Mouse (Mus musculus) stomach, postnatal 0 days (tissue): ENCODE data around the gene Gcm2. TPM values are rescaled to one million over a fixed set of nuclear protein-coding genes. Genes with fewer than 3 reads are reported as not detected.
A peak's percentile ranks its signal among the peaks of the same experiment; 100 is the strongest.

ENCODE experiments used
- ATAC-seq: fragments of 200-750 bp; cut with Nextera tagmentation; 2 replicates; pipeline ENCODE4 v1.8.0; 2017; ENCODE audit not compliant: low FRiP score, low TSS enrichment
- DNase-seq: peaks from one replicate; pipeline ENCODE4 v3.0.0-alpha.2; 2016; ENCODE audit warnings: low spot score
- H3K27ac ChIP-seq: fragments of 300-500 bp; sonication (generic); replicated peaks from 2 replicates; pipeline ENCODE4 v1.5.1; 2014; ENCODE audit warnings: mild to moderate bottlenecking, control low read depth
- H3K27me3 ChIP-seq: fragments of 300-500 bp; sonication (generic); 2 replicates; pipeline ENCODE4 v1.6.1; 2014; ENCODE audit warnings: low read length; ENCODE audit not compliant: control insufficient read depth, insufficient read depth
- H3K36me3 ChIP-seq: fragments of 300-500 bp; sonication (generic); 2 replicates; pipeline ENCODE4 v1.6.1; 2014; ENCODE audit warnings: low read length, mixed read lengths; ENCODE audit not compliant: control insufficient read depth, insufficient read depth
- H3K4me1 ChIP-seq: fragments of 300-500 bp; sonication (generic); replicated peaks from 2 replicates; pipeline ENCODE4 v1.6.1; 2014; ENCODE audit warnings: antibody characterized with exemption; ENCODE audit not compliant: control insufficient read depth, insufficient read depth
- H3K4me2 ChIP-seq: fragments of 300-500 bp; sonication (generic); replicated peaks from 2 replicates; pipeline ENCODE4 v1.6.1; 2014; ENCODE audit warnings: low read depth, mild to moderate bottlenecking, control low read depth, moderate library complexity
- H3K4me3 ChIP-seq: fragments of 300-500 bp; sonication (generic); 2 replicates; pipeline ENCODE4 v1.5.1; 2014; ENCODE audit warnings: low read depth, low read length, control low read depth
- H3K9ac ChIP-seq: fragments of 300-500 bp; sonication (generic); 2 replicates; pipeline ENCODE4 v1.6.1; 2014; ENCODE audit warnings: mild to moderate bottlenecking, low read length, control low read depth, mixed read lengths
- H3K9me3 ChIP-seq: fragments of 300-500 bp; sonication (generic); 2 replicates; pipeline ENCODE4 v1.6.1; 2016; ENCODE audit warnings: low read length; ENCODE audit not compliant: control insufficient read depth
- CTCF ChIP-seq: IDR thresholded peaks from 2 replicates; pipeline ENCODE4 v1.5.1; 2016; ENCODE audit warnings: antibody characterized with exemption, low read depth, mild to moderate bottlenecking, moderate library complexity
- EP300 ChIP-seq: optimal IDR thresholded peaks from 2 replicates; pipeline ENCODE3; 2016; ENCODE audit warnings: antibody characterized with exemption
- WGBS: fragments of 180-500 bp; shearing (Covaris S2); extraction: QIAGEN DNeasy Blood & Tissue Kit; methylation state at CpG from one replicate; pipeline ENCODE4 v1.1.7; 2014; 5-methylcytosine and 5-hydroxymethylcytosine counted together
- polyA plus RNA-seq: library from polyadenylated mRNA; unstranded; fragments of >200 nt; fragmentation: Nextera tagmentation; extraction: Ambion mirVana; gene quantifications from 2 replicates; pipeline ENCODE4 v1.2.1, GENCODE M21; 2015

Gcm2 gene
- polyA plus RNA-seq, 1 experiment from 2014 or later = not detected

GRCm38 (mm10) chr13:41129061-41129460, 18.2 kb upstream of the Gcm2 start:
- TF ChIP-seq CTCF (no peak), EP300 (no peak)
- Histone ChIP-seq H3K4me1 (no peaks in the 10 kb centered on the region), H3K4me3 (no peak overlapping the region), H3K9ac (no peak overlapping the region), H3K27me3 (no peaks in the 10 kb centered on the region), H3K27ac (no peak overlapping the region), H3K9me3 (no peaks in the 10 kb centered on the region), H3K4me2 (no peak overlapping the region), H3K36me3 (no peaks in the 10 kb centered on the region)
- WGBS = 83% methylated on average over 8 of the region's 8 CpGs
- ATAC-seq (no peak), DNase-seq (no peak)

- no peaks in the 10 kb centered on the region for H3K27me3 ChIP-seq
- H3K36me3 ChIP-seq = no peaks in the 10 kb centered on the region
- no peak for TF ChIP-seq CTCF
- no peak for TF ChIP-seq EP300
- DNase-seq (no peak), ATAC-seq (no peak)
- no peaks in the 10 kb centered on the region for H3K9me3 ChIP-seq
- WGBS = 84% methylated on average over 8 of the region's 8 CpGs
- H3K27ac ChIP-seq = no peak overlapping the region
- H3K4me2 ChIP-seq = no peak overlapping the region
- no peak overlapping the region for H3K4me3 ChIP-seq
- H3K9ac ChIP-seq = no peak overlapping the region
- H3K4me1 ChIP-seq = no peaks in the 10 kb centered on the region
Measured at GRCm38 (mm10) chr13:41128326-41128725, 17.5 kb upstream of the Gcm2 start.

GRCm38 (mm10) chr13:41123666-41124225, 12.9 kb upstream of the Gcm2 start:
- 84% methylated on average over 6 of the region's 6 CpGs for WGBS
- Histone ChIP-seq H3K4me1 (no peaks in the 10 kb centered on the region), H3K36me3 (no peaks in the 10 kb centered on the region), H3K9ac (no peak overlapping the region), H3K4me2 (no peak overlapping the region), H3K4me3 (no peak overlapping the region), H3K9me3 (no peaks in the 10 kb centered on the region), H3K27me3 (no peaks in the 10 kb centered on the region), H3K27ac (no peak overlapping the region)
- ATAC-seq = no peak
- no peak for TF ChIP-seq CTCF
- no peak for TF ChIP-seq EP300
- DNase-seq = no peak

- TF ChIP-seq EP300 (no peak), CTCF (no peak)
- H3K9ac ChIP-seq = no peak overlapping the region
- H3K4me1 ChIP-seq = no peaks in the 10 kb centered on the region
- no peaks in the 10 kb centered on the region for H3K36me3 ChIP-seq
- ATAC-seq (no peak), DNase-seq (no peak)
- H3K4me3 ChIP-seq = no peak overlapping the region
- no peaks in the 10 kb centered on the region for H3K9me3 ChIP-seq
- 39% methylated on average over 9 of the region's 9 CpGs for WGBS
- no peak overlapping the region for H3K27ac ChIP-seq
- no peaks in the 10 kb centered on the region for H3K27me3 ChIP-seq
- no peak overlapping the region for H3K4me2 ChIP-seq
Measured at GRCm38 (mm10) chr13:41119152-41119945, 8.5 kb upstream of the Gcm2 start.

- Histone ChIP-seq H3K4me2 (peak within 1 kb of the TSS; percentile 38), H3K9me3 (no peaks in the 10 kb centered on the region), H3K4me1 (no peaks in the 10 kb centered on the region), H3K36me3 (no peaks in the 10 kb centered on the region), H3K9ac (no peak within 1 kb of the TSS), H3K27ac (no peak within 1 kb of the TSS), H3K4me3 (no peak within 1 kb of the TSS), H3K27me3 (no peaks in the 10 kb centered on the region)
- TF ChIP-seq EP300 (no peak), CTCF (no peak)
- ATAC-seq = 0 out of 2 replicates have a peak, but pooled peaks have one; percentile 42
- 31% methylated on average over 14 of the region's 14 CpGs for WGBS
- peak; percentile 44 for DNase-seq
Measured at GRCm38 (mm10) chr13:41113940-41114339, 3.1 kb upstream of the Gcm2 start, which contains the start of gene Sycp2l. Sycp2l (plus strand) TSS chr13:41114307.

GRCm38 (mm10) chr13:41105541-41105940, 5.3 kb downstream of the Gcm2 start:
- H3K4me1 ChIP-seq = no peaks in the 10 kb centered on the region
- H3K9me3 ChIP-seq = no peaks in the 10 kb centered on the region
- 92% methylated on average over 13 of the region's 13 CpGs for WGBS
- no peak for ATAC-seq
- TF ChIP-seq CTCF (no peak), EP300 (no peak)
- H3K27me3 ChIP-seq = no peaks in the 10 kb centered on the region
- DNase-seq = no peak
- H3K4me3 ChIP-seq = no peak overlapping the region
- no peak overlapping the region for H3K9ac ChIP-seq
- H3K4me2 ChIP-seq = no peak overlapping the region
- no peak overlapping the region for H3K27ac ChIP-seq
- H3K36me3 ChIP-seq = no peaks in the 10 kb centered on the region
